Mouse (Mus musculus) kidney, postnatal 0 days (tissue): Measurements from ENCODE around the gene Hoxd12. TPM values are rescaled to one million over a fixed set of nuclear protein-coding genes. Genes with fewer than 3 reads are reported as not detected.

Experiments used
- ATAC-seq: fragments of 200-750 bp; cut with Nextera tagmentation; replicated peaks from 2 replicates; pipeline ENCODE4 v1.8.0; 2017; ENCODE audit warnings: low read depth, moderate number of reproducible peaks, moderate TSS enrichment, moderate library complexity; ENCODE audit not compliant: low FRiP score
- DNase-seq: peaks from one replicate; pipeline ENCODE4 v3.0.0-alpha.2; 2016; ENCODE audit warnings: low spot score
- H3K27ac ChIP-seq: fragments of 300-500 bp; sonication (generic); 2 replicates; pipeline ENCODE4 v1.5.1; 2014; ENCODE audit warnings: mild to moderate bottlenecking
- H3K27me3 ChIP-seq: fragments of 300-500 bp; sonication (generic); 2 replicates; pipeline ENCODE4 v1.6.1; 2014; ENCODE audit warnings: low read length, mixed read lengths; ENCODE audit not compliant: insufficient read depth
- H3K36me3 ChIP-seq: fragments of 300-500 bp; sonication (generic); 2 replicates; pipeline ENCODE4 v1.6.1; 2014; ENCODE audit warnings: low read length, mixed read lengths; ENCODE audit not compliant: insufficient read depth
- H3K4me1 ChIP-seq: fragments of 300-500 bp; sonication (generic); replicated peaks from 2 replicates; pipeline ENCODE4 v1.6.1; 2014; ENCODE audit warnings: antibody characterized with exemption, low read length, mixed read lengths; ENCODE audit not compliant: insufficient read depth
- H3K4me2 ChIP-seq: fragments of 300-500 bp; sonication (generic); 2 replicates; pipeline ENCODE4 v1.6.1; 2014; ENCODE audit warnings: mild to moderate bottlenecking, low read length, moderate library complexity, mixed read lengths
- H3K4me3 ChIP-seq: fragments of 300-500 bp; sonication (generic); replicated peaks from 2 replicates; pipeline ENCODE4 v1.5.1; 2014; ENCODE audit warnings: low read depth, low read length
- H3K9ac ChIP-seq: fragments of 300-500 bp; sonication (generic); 2 replicates; pipeline ENCODE4 v1.6.1; 2014; ENCODE audit warnings: low read depth, low read length
- H3K9me3 ChIP-seq: fragments of 300-500 bp; sonication (generic); replicated peaks from 2 replicates; pipeline ENCODE4 v1.6.1; 2016; ENCODE audit warnings: low read length, inconsistent platforms, mixed read lengths
- CTCF ChIP-seq: IDR thresholded peaks from 2 replicates; pipeline ENCODE4 v1.5.1; 2016; ENCODE audit warnings: antibody characterized with exemption, low read depth, mild to moderate bottlenecking, moderate library complexity
- WGBS: fragments of 180-500 bp; shearing (Covaris S2); extraction: QIAGEN DNeasy Blood & Tissue Kit; methylation state at CpG from one replicate; pipeline ENCODE4 v1.1.7; 2014; 5-methylcytosine and 5-hydroxymethylcytosine counted together
- polyA plus RNA-seq: library from polyadenylated mRNA; unstranded; fragments of >200 nt; fragmentation: Nextera tagmentation; extraction: Ambion mirVana; gene quantifications from 2 replicates; pipeline ENCODE4 v1.2.1, GENCODE M21; 2015

The Hoxd12 gene
- 2.6 and 2.8 TPM in 2 replicates for polyA plus RNA-seq

GRCm38 (mm10) chr2:74674881-74675665 lies at the start of gene Hoxd12:
Gene Hoxd12, plus strand, starts transcription at chr2:74675013.
- Histone ChIP-seq H3K4me1 (peaks cover 18% of the 10 kb centered on the region), H3K27ac (peak within 1 kb of the TSS; percentile 37; the same call in 1 of the 2 replicates), H3K9ac (no peak within 1 kb of the TSS), H3K27me3 (peaks cover 35% of the 10 kb centered on the region), H3K4me2 (peak within 1 kb of the TSS; percentile 45), H3K4me3 (peak within 1 kb of the TSS; percentile 5), H3K9me3 (no peaks in the 10 kb centered on the region), H3K36me3 (no peaks in the 10 kb centered on the region)
- peak; percentile 27; the same call in 1 of the 2 replicates for ATAC-seq
- TF ChIP-seq CTCF = no peak
- whole genome bisulfite sequencing = 12% methylated on average over 47 of the region's 47 CpGs
- no peak for DNase-seq

- Histone ChIP-seq H3K27ac (no peak overlapping the region), H3K4me2 (no peak overlapping the region), H3K27me3 (no peaks in the 10 kb centered on the region), H3K9me3 (no peaks in the 10 kb centered on the region), H3K4me1 (no peaks in the 10 kb centered on the region), H3K9ac (no peak overlapping the region), H3K4me3 (no peak overlapping the region), H3K36me3 (no peaks in the 10 kb centered on the region)
- 72% methylated on average over 4 of the region's 4 CpGs for WGBS
- DNase-seq (no peak), ATAC-seq (no peak)
- TF ChIP-seq CTCF = no peak
Observed at GRCm38 (mm10) chr2:74635412-74635811, 39.4 kb upstream of the Hoxd12 start.

GRCm38 (mm10) chr2:74642431-74642830 lies 32.4 kb upstream of the Hoxd12 start:
- no peaks in the 10 kb centered on the region for H3K9me3 ChIP-seq
- no peak overlapping the region for H3K4me3 ChIP-seq
- DNase-seq = no peak
- no peaks in the 10 kb centered on the region for H3K4me1 ChIP-seq
- peaks cover 22% of the 10 kb centered on the region for H3K27me3 ChIP-seq
- H3K9ac ChIP-seq = no peak overlapping the region
- WGBS = 27% methylated on average over 5 of the region's 5 CpGs
- H3K36me3 ChIP-seq = no peaks in the 10 kb centered on the region
- ATAC-seq = no peak
- no peak for TF ChIP-seq CTCF
- H3K4me2 ChIP-seq = no peak overlapping the region
- no peak overlapping the region for H3K27ac ChIP-seq

GRCm38 (mm10) chr2:74645631-74646030 lies 29.2 kb upstream of the Hoxd12 start:
- Histone ChIP-seq H3K27me3 (peaks cover 52% of the 10 kb centered on the region), H3K27ac (no peak overlapping the region), H3K4me2 (no peak overlapping the region), H3K9ac (no peak overlapping the region), H3K4me1 (0 out of 2 replicates have a peak, but pooled peaks cover 3% of the 10 kb centered on the region), H3K36me3 (no peaks in the 10 kb centered on the region), H3K4me3 (no peak overlapping the region), H3K9me3 (no peaks in the 10 kb centered on the region)
- WGBS = 86% methylated on average over 3 of the region's 3 CpGs
- DNase-seq (no peak), ATAC-seq (no peak)
- no peak for TF ChIP-seq CTCF

GRCm38 (mm10) chr2:74647082-74647864 lies 27.5 kb upstream of the Hoxd12 start:
- peaks cover 68% of the 10 kb centered on the region for H3K27me3 ChIP-seq
- no peaks in the 10 kb centered on the region for H3K9me3 ChIP-seq
- H3K9ac ChIP-seq = no peak overlapping the region
- WGBS = 16% methylated on average over 7 of the region's 7 CpGs
- H3K4me1 ChIP-seq = 0 out of 2 replicates have a peak, but pooled peaks cover 3% of the 10 kb centered on the region
- no peak overlapping the region for H3K4me3 ChIP-seq
- peak; percentile 83 for DNase-seq
- no peak for TF ChIP-seq CTCF
- H3K27ac ChIP-seq = no peak overlapping the region
- no peak overlapping the region for H3K4me2 ChIP-seq
- ATAC-seq = peak; percentile 65; the same call in 1 of the 2 replicates
- H3K36me3 ChIP-seq = no peaks in the 10 kb centered on the region

- Histone ChIP-seq H3K9me3 (no peaks in the 10 kb centered on the region), H3K4me3 (no peak overlapping the region), H3K9ac (no peak overlapping the region), H3K27me3 (peaks cover 84% of the 10 kb centered on the region), H3K27ac (no peak overlapping the region), H3K36me3 (no peaks in the 10 kb centered on the region), H3K4me1 (peaks cover 7% of the 10 kb centered on the region; the same call in 1 of the 2 replicates), H3K4me2 (no peak overlapping the region)
- ATAC-seq (no peak), DNase-seq (peak; percentile 30)
- TF ChIP-seq CTCF = no peak
- 36% methylated on average over 2 of the region's 2 CpGs for WGBS
Observed at GRCm38 (mm10) chr2:74652996-74653340, 21.8 kb upstream of the Hoxd12 start.
